Mouse (Mus musculus): ENCODE measurements around the gene Pdzph1. TPM values are rescaled to one million over a fixed set of nuclear protein-coding genes. Genes with fewer than 3 reads are reported as not detected.

Pdzph1 gene
- polyA plus RNA-seq, 1 experiment from 2014 or later: 0.31 TPM

DNA sequence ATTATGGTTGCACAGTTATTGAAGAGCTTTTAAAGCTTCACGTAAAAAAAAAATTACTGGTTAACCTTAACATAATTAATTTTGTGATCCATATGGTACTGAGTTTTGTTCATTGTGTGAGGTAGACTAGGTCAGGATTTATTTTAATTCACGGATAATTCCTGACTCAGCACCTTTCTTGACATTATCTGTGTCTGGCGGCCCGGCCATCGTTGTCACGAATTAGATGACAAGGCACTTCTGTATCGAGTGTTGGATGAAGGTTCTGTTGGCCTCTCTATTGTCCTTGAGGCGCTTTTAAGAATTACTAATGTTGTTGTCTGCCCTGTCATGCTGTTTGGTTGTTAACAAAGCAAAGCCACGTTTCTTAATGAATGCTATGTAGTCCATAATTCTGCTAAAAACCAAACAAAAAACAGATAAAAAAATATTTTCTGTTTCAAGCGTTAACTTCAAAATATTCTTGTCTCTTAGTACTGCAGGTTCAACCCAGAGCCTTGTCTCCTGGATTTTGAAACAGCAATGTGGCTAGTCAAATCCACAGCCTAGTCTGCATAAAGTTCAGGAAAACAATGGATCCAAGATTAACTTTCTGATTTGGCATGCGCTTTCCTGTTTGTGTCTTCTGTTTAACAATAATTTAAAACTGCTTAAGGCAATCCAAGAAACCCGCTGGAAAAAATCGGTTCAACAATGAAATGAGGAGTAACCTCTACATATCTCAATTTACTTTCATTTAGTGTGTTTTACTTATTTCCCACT is 20.6 kb upstream of the Pdzph1 start:
- Histone ChIP-seq H3K4me2 (replicated peaks; ENCODE audit: low read depth, low read length) (peak overlapping the region; percentile 72; the same call in 1 of the 2 replicates), H3K9me3 (ENCODE audit: control insufficient read depth, low read length) (no peaks in the 10 kb centered on the region), H3K4me3 (ENCODE audit: low read length) (no peak overlapping the region), H3K36me3 (ENCODE audit: control insufficient read depth, insufficient read depth, low read length) (no peaks in the 10 kb centered on the region), H3K4me1 (ENCODE audit: control insufficient read depth, insufficient read depth, low read length) (no peaks in the 10 kb centered on the region), H3K27ac (ENCODE audit: low read depth, low read length) (no peak overlapping the region), H3K9ac (ENCODE audit: low read depth, low read length) (no peak overlapping the region), H3K27me3 (ENCODE audit: control insufficient read depth, insufficient read depth, low read length) (no peaks in the 10 kb centered on the region)
- ATAC-seq (ENCODE audit: low FRiP score, low TSS enrichment): no peak
- WGBS: 83% methylated on average over 13 of the region's 13 CpGs

DNA sequence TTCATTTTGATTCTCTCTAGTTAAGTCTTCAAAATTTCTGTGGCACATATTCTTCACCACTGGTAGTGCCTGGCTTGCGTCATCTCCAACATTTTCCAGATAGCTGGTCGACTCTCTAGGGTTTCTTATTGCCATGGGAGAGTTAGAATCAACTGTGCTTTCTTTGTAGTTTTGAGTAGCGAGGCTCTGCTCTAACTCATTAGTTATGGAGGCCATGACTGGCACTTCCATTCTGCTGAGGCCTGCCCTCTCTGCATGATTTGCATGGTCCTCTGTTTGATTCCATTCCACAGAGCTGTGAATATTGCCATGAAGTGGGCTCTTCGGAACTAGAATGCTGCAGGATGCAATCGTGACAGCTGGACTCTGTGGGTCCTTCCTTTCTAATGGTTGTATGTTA is 17.9 kb downstream of the Pdzph1 start:
- H3K27ac ChIP-seq (ENCODE audit: low read depth, low read length): no peak overlapping the region
- H3K27me3 ChIP-seq (ENCODE audit: control insufficient read depth, insufficient read depth, low read length): no peaks in the 10 kb centered on the region
- no peak overlapping the region for H3K9ac ChIP-seq (ENCODE audit: low read depth, low read length)
- no peak overlapping the region for H3K4me3 ChIP-seq (ENCODE audit: low read length)
- ATAC-seq (ENCODE audit: low FRiP score, low TSS enrichment): no peak
- WGBS: 88% methylated on average over 5 of the region's 5 CpGs
- no peaks in the 10 kb centered on the region for H3K36me3 ChIP-seq (ENCODE audit: control insufficient read depth, insufficient read depth, low read length)
- no peaks in the 10 kb centered on the region for H3K9me3 ChIP-seq (ENCODE audit: control insufficient read depth, low read length)
- H3K4me2 ChIP-seq (replicated peaks; ENCODE audit: low read depth, low read length): no peak overlapping the region
- no peaks in the 10 kb centered on the region for H3K4me1 ChIP-seq (ENCODE audit: control insufficient read depth, insufficient read depth, low read length)

DNA sequence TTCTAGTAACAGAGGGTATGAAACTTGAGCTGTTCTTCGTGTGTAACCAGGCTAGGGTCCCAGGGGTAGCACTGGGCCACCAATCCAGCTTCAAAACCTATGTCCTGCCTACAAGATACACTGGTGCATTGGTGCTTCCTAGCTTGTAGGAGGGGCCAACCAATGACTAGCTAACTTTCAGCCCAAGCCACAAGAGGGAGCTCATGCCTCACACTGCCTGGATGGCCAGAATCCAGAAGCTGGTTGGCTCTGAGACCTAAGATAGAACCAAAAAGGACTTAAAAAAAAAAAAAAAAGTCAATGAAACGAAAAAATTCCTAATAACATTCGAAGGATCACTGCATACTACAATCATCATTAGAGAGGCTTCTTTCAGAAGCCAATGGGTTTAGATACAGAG is 31.3 kb downstream of the Pdzph1 start:
- Histone ChIP-seq H3K4me3 (ENCODE audit: low read length) (no peak overlapping the region), H3K36me3 (ENCODE audit: control insufficient read depth, insufficient read depth, low read length) (no peaks in the 10 kb centered on the region), H3K9me3 (ENCODE audit: control insufficient read depth, low read length) (no peaks in the 10 kb centered on the region), H3K27me3 (ENCODE audit: control insufficient read depth, insufficient read depth, low read length) (no peaks in the 10 kb centered on the region), H3K4me2 (replicated peaks; ENCODE audit: low read depth, low read length) (no peak overlapping the region), H3K9ac (ENCODE audit: low read depth, low read length) (no peak overlapping the region), H3K4me1 (ENCODE audit: control insufficient read depth, insufficient read depth, low read length) (no peaks in the 10 kb centered on the region), H3K27ac (ENCODE audit: low read depth, low read length) (no peak overlapping the region)
- ATAC-seq (ENCODE audit: low FRiP score, low TSS enrichment): 0 out of 2 replicates have a peak, but pooled peaks have one; percentile 20
- WGBS: 39% methylated on average over 3 of the region's 3 CpGs

DNA sequence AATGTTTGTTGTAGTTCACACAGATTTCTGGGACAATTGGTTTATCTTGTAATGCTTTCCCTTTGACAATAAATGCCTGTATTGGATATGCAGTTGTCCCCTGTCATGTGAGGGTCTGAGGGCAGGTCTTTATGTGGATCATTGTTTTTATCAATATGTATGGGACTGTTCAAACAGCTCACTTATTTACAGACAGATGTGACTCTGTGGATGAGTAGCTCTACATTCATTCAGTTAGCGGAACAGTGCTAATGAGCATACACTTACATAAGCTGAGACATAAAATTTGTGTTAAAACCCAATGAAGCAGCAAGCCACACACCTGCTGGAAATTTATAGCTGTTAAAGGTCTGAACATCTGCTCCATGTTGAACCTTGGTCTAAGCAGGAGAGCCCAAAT is 34.1 kb downstream of the Pdzph1 start:
- Histone ChIP-seq H3K9ac (ENCODE audit: low read depth, low read length) (no peak overlapping the region), H3K4me2 (replicated peaks; ENCODE audit: low read depth, low read length) (no peak overlapping the region), H3K4me1 (ENCODE audit: control insufficient read depth, insufficient read depth, low read length) (no peaks in the 10 kb centered on the region), H3K4me3 (ENCODE audit: low read length) (no peak overlapping the region), H3K9me3 (ENCODE audit: control insufficient read depth, low read length) (no peaks in the 10 kb centered on the region), H3K27ac (ENCODE audit: low read depth, low read length) (no peak overlapping the region), H3K27me3 (ENCODE audit: control insufficient read depth, insufficient read depth, low read length) (no peaks in the 10 kb centered on the region), H3K36me3 (ENCODE audit: control insufficient read depth, insufficient read depth, low read length) (no peaks in the 10 kb centered on the region)
- 60% methylated on average over 1 of the region's 1 CpGs for WGBS
- ATAC-seq (ENCODE audit: low FRiP score, low TSS enrichment): no peak

DNA sequence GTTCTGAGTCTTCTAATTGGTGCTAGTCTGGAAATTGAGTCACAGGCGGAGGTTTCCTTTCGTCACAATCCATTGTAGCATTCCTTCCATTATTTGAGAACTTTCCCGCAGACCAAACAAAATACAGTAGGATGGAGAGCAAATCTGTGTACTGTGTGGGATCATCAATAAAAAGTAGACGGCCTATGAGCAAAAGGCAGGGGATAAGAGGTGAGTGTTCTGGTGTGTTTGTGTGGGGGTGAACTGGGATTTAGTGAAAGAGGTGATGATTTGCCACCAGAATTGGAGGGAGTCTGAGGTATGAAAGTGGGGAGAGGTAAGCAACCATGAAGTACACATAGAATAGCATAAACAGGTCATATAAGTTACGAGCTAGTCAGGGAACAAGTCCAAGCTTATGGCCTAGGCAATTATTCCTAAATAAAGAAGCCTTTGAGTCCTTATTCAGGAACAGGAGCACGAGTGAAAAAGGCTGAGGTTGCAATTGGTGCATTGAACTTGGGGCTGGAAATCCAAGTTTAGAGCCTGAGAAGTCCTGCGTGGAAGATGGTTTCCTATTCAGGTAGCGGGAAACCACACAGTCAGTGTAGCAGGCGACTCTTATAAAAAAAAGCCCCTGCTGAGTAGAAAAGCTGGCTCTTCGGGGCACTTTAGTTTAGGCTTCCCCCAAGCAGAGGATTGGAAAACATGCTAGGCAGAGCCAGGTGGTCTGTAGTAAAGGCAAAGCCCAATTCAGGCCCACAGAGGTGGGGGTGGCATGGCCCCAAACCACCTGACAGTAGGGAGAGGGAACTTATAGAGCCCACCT is 48.0 kb downstream of the Pdzph1 start:
- H3K9me3 ChIP-seq (ENCODE audit: control insufficient read depth, low read length): no peaks in the 10 kb centered on the region
- H3K4me2 ChIP-seq (replicated peaks; ENCODE audit: low read depth, low read length): no peak overlapping the region
- 86% methylated on average over 10 of the region's 10 CpGs for WGBS
- H3K9ac ChIP-seq (ENCODE audit: low read depth, low read length): no peak overlapping the region
- H3K4me3 ChIP-seq (ENCODE audit: low read length): no peak overlapping the region
- no peaks in the 10 kb centered on the region for H3K27me3 ChIP-seq (ENCODE audit: control insufficient read depth, insufficient read depth, low read length)
- H3K4me1 ChIP-seq (ENCODE audit: control insufficient read depth, insufficient read depth, low read length): no peaks in the 10 kb centered on the region
- H3K27ac ChIP-seq (ENCODE audit: low read depth, low read length): no peak overlapping the region
- ATAC-seq (ENCODE audit: low FRiP score, low TSS enrichment): no peak
- H3K36me3 ChIP-seq (ENCODE audit: control insufficient read depth, insufficient read depth, low read length): no peaks in the 10 kb centered on the region

DNA sequence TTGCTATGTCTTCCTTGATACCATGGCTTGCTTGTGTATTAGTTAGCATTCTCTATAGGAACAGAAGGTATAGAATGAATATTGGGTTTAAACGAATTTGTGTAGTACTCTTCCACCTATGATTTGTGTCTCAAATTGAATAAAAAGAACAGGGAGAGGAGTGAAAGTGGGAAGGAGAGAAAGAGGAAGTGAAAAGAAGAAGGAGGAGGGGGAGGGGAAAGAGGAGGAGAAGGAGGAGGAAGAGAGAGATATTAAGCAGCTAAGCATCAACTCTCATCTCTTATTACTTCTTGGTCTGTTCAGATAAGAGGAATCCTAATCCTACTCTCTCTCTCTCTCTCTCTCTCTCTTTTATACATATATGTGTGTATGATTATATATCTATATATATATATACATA is 52.6 kb downstream of the Pdzph1 start:
- no peak overlapping the region for H3K4me3 ChIP-seq (ENCODE audit: low read length)
- ATAC-seq (ENCODE audit: low FRiP score, low TSS enrichment): no peak

DNA sequence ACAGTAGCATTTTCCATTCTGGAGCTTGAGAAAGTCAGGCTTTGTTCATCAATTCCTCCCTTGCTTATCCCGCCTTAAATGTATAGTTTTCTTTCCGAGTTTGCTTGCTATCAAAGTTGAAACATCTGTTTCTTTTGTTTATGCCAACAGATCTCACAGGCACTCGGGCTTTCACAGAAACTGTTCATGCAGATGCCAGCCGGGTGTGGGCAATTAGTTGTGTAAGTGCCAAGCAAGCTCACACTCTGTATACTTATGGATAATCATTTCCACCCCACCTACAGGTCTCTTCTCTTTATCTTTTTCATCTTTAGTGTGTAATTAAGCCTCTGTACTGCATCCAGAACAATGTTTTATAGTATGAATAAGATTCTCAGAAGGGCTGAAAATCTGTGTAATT is 53.6 kb downstream of the Pdzph1 start:
- Histone ChIP-seq H3K9ac (ENCODE audit: low read depth, low read length) (no peak overlapping the region), H3K4me1 (ENCODE audit: control insufficient read depth, insufficient read depth, low read length) (no peaks in the 10 kb centered on the region), H3K27ac (ENCODE audit: low read depth, low read length) (no peak overlapping the region), H3K4me3 (ENCODE audit: low read length) (no peak overlapping the region), H3K9me3 (ENCODE audit: control insufficient read depth, low read length) (no peaks in the 10 kb centered on the region), H3K4me2 (replicated peaks; ENCODE audit: low read depth, low read length) (no peak overlapping the region), H3K27me3 (ENCODE audit: control insufficient read depth, insufficient read depth, low read length) (no peaks in the 10 kb centered on the region), H3K36me3 (ENCODE audit: control insufficient read depth, insufficient read depth, low read length) (no peaks in the 10 kb centered on the region)
- ATAC-seq (ENCODE audit: low FRiP score, low TSS enrichment): no peak
- 77% methylated on average over 4 of the region's 4 CpGs for WGBS

More for the DNA sequence above, 52.6 kb downstream of the Pdzph1 start:
- Histone ChIP-seq H3K4me2 (replicated peaks; ENCODE audit: low read depth, low read length) (no peak overlapping the region), H3K4me1 (ENCODE audit: control insufficient read depth, insufficient read depth, low read length) (no peaks in the 10 kb centered on the region), H3K36me3 (ENCODE audit: control insufficient read depth, insufficient read depth, low read length) (no peaks in the 10 kb centered on the region), H3K27me3 (ENCODE audit: control insufficient read depth, insufficient read depth, low read length) (no peaks in the 10 kb centered on the region), H3K9me3 (ENCODE audit: control insufficient read depth, low read length) (no peaks in the 10 kb centered on the region), H3K27ac (ENCODE audit: low read depth, low read length) (no peak overlapping the region), H3K9ac (ENCODE audit: low read depth, low read length) (no peak overlapping the region)
- WGBS: 91% methylated on average over 1 of the region's 1 CpGs

DNA sequence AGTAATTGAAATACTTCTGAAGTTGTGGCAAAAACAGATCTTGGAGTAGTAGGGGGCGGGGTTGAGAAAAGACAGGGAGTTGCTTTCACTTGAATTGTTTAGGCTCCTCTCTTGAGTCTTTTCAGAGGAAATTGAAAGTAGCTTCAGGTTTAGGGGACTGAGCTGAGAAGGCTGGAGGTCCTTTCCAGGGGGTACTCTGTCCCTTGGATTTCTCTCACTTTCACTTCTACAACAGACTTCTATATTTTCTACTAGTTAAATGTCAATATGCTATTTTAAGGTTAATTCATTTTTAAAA is 58.2 kb downstream of the Pdzph1 start:
- no peak overlapping the region for H3K27ac ChIP-seq (ENCODE audit: low read depth, low read length)
- ATAC-seq (ENCODE audit: low FRiP score, low TSS enrichment): no peak
- WGBS: 53% methylated on average over 1 of the region's 1 CpGs

DNA sequence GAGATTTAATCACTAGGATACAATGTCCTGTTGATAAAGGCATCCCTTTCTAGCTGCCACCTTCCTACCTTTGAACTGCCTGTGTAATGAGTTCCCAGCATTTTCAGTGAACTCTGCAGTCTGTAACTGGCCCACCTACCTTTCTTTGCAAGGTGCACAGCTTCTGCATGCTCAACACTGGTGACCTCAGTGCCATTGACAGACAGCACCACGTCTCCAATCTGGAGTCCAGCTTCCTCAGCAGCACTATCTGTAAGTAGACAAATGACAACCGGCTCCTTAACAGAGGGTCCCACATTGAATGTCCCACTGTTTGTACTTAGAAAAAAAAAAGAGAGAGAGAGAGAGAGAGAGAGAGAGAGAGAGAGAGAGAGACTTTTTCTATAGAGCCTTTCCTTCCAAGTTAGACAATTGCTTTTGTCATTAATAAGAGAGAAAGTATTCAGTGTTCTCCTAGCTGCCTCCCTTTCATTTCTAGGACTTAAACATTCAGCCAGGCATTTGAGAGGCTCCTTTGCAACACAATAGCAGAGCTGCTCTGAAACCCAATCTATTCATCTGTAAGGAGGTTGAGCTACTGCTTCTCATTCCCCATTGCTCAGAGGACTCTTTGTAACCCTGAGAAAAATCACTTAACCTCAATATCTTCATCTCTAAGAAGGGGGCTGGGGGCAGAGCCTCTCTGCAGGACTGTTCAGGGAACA is 58.7 kb downstream of the Pdzph1 start:
- Histone ChIP-seq H3K4me3 (ENCODE audit: low read length) (no peak overlapping the region), H3K4me1 (ENCODE audit: control insufficient read depth, insufficient read depth, low read length) (no peaks in the 10 kb centered on the region), H3K27ac (ENCODE audit: low read depth, low read length) (no peak overlapping the region), H3K4me2 (replicated peaks; ENCODE audit: low read depth, low read length) (no peak overlapping the region), H3K9ac (ENCODE audit: low read depth, low read length) (no peak overlapping the region), H3K36me3 (ENCODE audit: control insufficient read depth, insufficient read depth, low read length) (no peaks in the 10 kb centered on the region), H3K27me3 (ENCODE audit: control insufficient read depth, insufficient read depth, low read length) (no peaks in the 10 kb centered on the region), H3K9me3 (ENCODE audit: control insufficient read depth, low read length) (no peaks in the 10 kb centered on the region)
- 27% methylated on average over 2 of the region's 2 CpGs for WGBS
- ATAC-seq (ENCODE audit: low FRiP score, low TSS enrichment): no peak

More for the DNA sequence above, 58.2 kb downstream of the Pdzph1 start:
- Histone ChIP-seq H3K9ac (ENCODE audit: low read depth, low read length) (no peak overlapping the region), H3K9me3 (ENCODE audit: control insufficient read depth, low read length) (no peaks in the 10 kb centered on the region), H3K36me3 (ENCODE audit: control insufficient read depth, insufficient read depth, low read length) (no peaks in the 10 kb centered on the region), H3K4me3 (ENCODE audit: low read length) (no peak overlapping the region), H3K4me2 (replicated peaks; ENCODE audit: low read depth, low read length) (no peak overlapping the region), H3K27me3 (ENCODE audit: control insufficient read depth, insufficient read depth, low read length) (no peaks in the 10 kb centered on the region), H3K4me1 (ENCODE audit: control insufficient read depth, insufficient read depth, low read length) (no peaks in the 10 kb centered on the region)
